Mouse (Mus musculus) heart, embryonic 11.5 days (tissue): Measurements from ENCODE around the gene Gpr37l1. TPM values are rescaled to one million over a fixed set of nuclear protein-coding genes. Genes with fewer than 3 reads are reported as not detected.

ENCODE experiments used
- ATAC-seq: fragments of 200-750 bp; cut with Nextera tagmentation; replicated peaks from 2 replicates; pipeline ENCODE4 v1.8.0; 2017; ENCODE audit warnings: moderate library complexity; ENCODE audit not compliant: insufficient number of reproducible peaks, low FRiP score, low TSS enrichment
- H3K27ac ChIP-seq: fragments of 300-500 bp; sonication (generic); 2 replicates; pipeline ENCODE4 v1.5.1; 2014; ENCODE audit warnings: mild to moderate bottlenecking, low read depth, low read length
- H3K27me3 ChIP-seq: fragments of 300-500 bp; sonication (generic); 2 replicates; pipeline ENCODE4 v1.6.1; 2014; ENCODE audit warnings: mild to moderate bottlenecking, low read length, mixed read lengths; ENCODE audit not compliant: control insufficient read depth, insufficient read depth
- H3K36me3 ChIP-seq: fragments of 300-500 bp; sonication (generic); 2 replicates; pipeline ENCODE4 v1.6.1; 2014; ENCODE audit warnings: mild to moderate bottlenecking, low read length, moderate library complexity, mixed read lengths; ENCODE audit not compliant: control insufficient read depth, insufficient read depth
- H3K4me1 ChIP-seq: fragments of 300-500 bp; sonication (generic); 2 replicates; pipeline ENCODE4 v1.6.1; 2014; ENCODE audit warnings: low read length; ENCODE audit not compliant: control insufficient read depth, insufficient read depth
- H3K4me2 ChIP-seq: fragments of 300-500 bp; sonication (generic); 2 replicates; pipeline ENCODE4 v1.6.1; 2014; ENCODE audit warnings: mild to moderate bottlenecking, moderate library complexity
- H3K4me3 ChIP-seq: fragments of 300-500 bp; sonication (generic); 2 replicates; pipeline ENCODE4 v1.5.1; 2014; ENCODE audit warnings: low read depth, low read length
- H3K9ac ChIP-seq: fragments of 300-500 bp; sonication (generic); 2 replicates; pipeline ENCODE4 v1.6.1; 2014; ENCODE audit warnings: mild to moderate bottlenecking, low read depth, low read length, moderate library complexity
- H3K9me3 ChIP-seq: fragments of 300-500 bp; sonication (generic); replicated peaks from 2 replicates; pipeline ENCODE4 v1.6.1; 2016; ENCODE audit warnings: low read length; ENCODE audit not compliant: control insufficient read depth
- WGBS: fragments of 180-500 bp; shearing (Covaris S2); extraction: QIAGEN DNeasy Blood & Tissue Kit; methylation state at CpG from one replicate; pipeline ENCODE4 v1.1.7; 2014; ENCODE audit not compliant: insufficient replicate concordance; 5-methylcytosine and 5-hydroxymethylcytosine counted together
- polyA plus RNA-seq: library from polyadenylated mRNA; unstranded; fragments of >200 nt; fragmentation: Nextera tagmentation; extraction: Ambion mirVana; gene quantifications from 2 replicates; pipeline ENCODE4 v1.2.1, GENCODE M21; 2014

Gpr37l1 gene
- polyA plus RNA-seq, 1 experiment from 2014 or later, result not detected

DNA sequence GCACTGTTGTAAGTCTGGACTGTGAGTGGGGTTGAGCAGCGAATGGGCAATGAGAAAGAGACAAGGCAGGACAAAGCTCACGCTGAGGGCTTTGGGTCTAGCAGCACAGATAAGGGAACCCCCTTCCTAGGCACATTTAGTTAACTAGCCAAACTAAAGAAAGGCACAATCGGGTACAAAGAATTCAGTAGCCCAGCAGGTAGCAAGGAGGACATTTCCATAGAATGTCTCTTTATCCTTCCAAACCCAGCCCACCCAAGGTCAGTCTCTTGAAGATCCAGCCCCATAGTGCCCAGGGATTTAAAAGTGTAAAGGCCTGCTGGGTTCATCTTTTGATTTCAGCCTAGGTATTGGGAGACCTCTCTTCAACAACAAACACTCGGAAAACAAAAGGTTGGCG is 18.5 kb upstream of the Gpr37l1 start:
- 42% methylated on average over 5 of the region's 5 CpGs for WGBS
- Histone ChIP-seq H3K27me3 (peaks cover 42% of the 10 kb centered on the region), H3K4me3 (no peak overlapping the region), H3K9ac (no peak overlapping the region), H3K4me2 (no peak overlapping the region), H3K9me3 (no peaks in the 10 kb centered on the region), H3K36me3 (no peaks in the 10 kb centered on the region), H3K27ac (no peak overlapping the region), H3K4me1 (peaks cover 4% of the 10 kb centered on the region)
- ATAC-seq, result no peak

DNA sequence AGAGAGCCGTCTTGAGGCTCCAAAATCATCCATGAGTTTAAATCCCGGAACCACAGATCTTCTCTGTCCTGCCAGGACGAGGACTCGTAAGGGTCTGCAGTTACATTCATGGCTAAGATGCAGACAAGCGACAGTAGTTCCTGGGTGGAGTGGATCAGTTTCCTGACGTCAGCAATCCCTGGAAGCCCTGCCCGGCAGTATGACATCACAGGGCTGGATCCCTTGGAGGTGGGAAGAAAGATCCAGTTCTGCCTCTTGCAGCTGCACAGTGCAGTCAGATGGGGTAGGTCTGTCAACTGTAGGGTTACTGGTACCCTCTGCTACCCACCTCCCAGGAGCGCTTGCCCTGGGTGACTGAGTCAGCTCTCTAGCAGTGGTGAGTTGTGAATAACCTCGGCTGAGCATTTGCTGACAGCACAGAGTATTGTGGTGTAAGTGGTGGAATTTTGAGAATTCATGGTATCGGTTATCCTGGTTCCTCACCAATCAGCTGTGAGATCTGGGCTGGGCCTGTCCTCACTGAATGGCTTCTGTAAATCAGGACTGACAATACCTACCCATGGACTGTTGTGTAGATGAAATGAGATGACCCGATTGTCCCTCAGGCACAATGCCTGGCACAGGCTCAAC is 16.6 kb upstream of the Gpr37l1 start:
- Histone ChIP-seq H3K9ac (no peak overlapping the region), H3K4me3 (no peak overlapping the region), H3K9me3 (no peaks in the 10 kb centered on the region), H3K27me3 (peaks cover 47% of the 10 kb centered on the region), H3K27ac (no peak overlapping the region), H3K4me1 (peaks cover 4% of the 10 kb centered on the region), H3K36me3 (no peaks in the 10 kb centered on the region), H3K4me2 (no peak overlapping the region)
- no peak for ATAC-seq
- WGBS, result 48% methylated on average over 11 of the region's 11 CpGs

DNA sequence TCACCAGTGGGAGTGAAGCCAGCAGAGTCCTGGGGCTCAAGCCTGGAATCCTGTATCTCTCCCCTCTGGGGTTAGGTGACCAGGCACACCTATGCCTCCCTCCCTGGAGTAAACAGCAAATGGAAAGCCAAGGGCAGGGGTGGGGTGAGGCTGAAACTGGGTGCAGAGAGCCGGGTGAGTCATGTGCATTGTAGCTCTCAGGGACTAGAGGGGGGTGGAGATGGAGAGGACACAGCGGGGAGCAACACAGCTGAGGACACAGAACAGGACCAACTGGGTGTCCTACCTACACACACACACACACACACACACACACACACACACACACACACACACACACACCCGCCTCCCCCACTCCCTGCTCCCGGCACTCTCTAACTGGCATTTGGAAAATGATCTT is 16.0 kb upstream of the Gpr37l1 start:
- Histone ChIP-seq H3K4me3 (no peak overlapping the region), H3K9ac (no peak overlapping the region), H3K36me3 (no peaks in the 10 kb centered on the region), H3K4me1 (peaks cover 4% of the 10 kb centered on the region), H3K27me3 (peaks cover 48% of the 10 kb centered on the region), H3K9me3 (no peaks in the 10 kb centered on the region), H3K27ac (no peak overlapping the region), H3K4me2 (no peak overlapping the region)
- ATAC-seq, result no peak
- 50% methylated on average over 3 of the region's 4 CpGs for WGBS

GRCm38 (mm10) chr1:135182975-135183374 is 15.5 kb upstream of the Gpr37l1 start:
- no peaks in the 10 kb centered on the region for H3K36me3 ChIP-seq
- no peak for ATAC-seq
- H3K9me3 ChIP-seq, result no peaks in the 10 kb centered on the region
- no peak overlapping the region for H3K4me2 ChIP-seq
- no peak overlapping the region for H3K9ac ChIP-seq
- H3K27me3 ChIP-seq, result peaks cover 48% of the 10 kb centered on the region
- H3K27ac ChIP-seq, result no peak overlapping the region
- H3K4me1 ChIP-seq, result peaks cover 4% of the 10 kb centered on the region
- 51% methylated on average over 3 of the region's 3 CpGs for WGBS
- no peak overlapping the region for H3K4me3 ChIP-seq

- no peak for ATAC-seq
- WGBS, result 82% methylated on average over 8 of the region's 8 CpGs
- H3K9me3 ChIP-seq, result no peaks in the 10 kb centered on the region
Measured at GRCm38 (mm10) chr1:135181880-135182623, 14.6 kb upstream of the Gpr37l1 start.

GRCm38 (mm10) chr1:135181275-135181674 is 13.8 kb upstream of the Gpr37l1 start:
- H3K27ac ChIP-seq, result no peak overlapping the region
- 62% methylated on average over 4 of the region's 4 CpGs for WGBS
- H3K27me3 ChIP-seq, result peaks cover 38% of the 10 kb centered on the region
- H3K9me3 ChIP-seq, result no peaks in the 10 kb centered on the region
- peaks cover 4% of the 10 kb centered on the region for H3K4me1 ChIP-seq
- no peak overlapping the region for H3K4me2 ChIP-seq
- no peak overlapping the region for H3K9ac ChIP-seq
- no peak for ATAC-seq
- H3K4me3 ChIP-seq, result no peak overlapping the region
- no peaks in the 10 kb centered on the region for H3K36me3 ChIP-seq

More at GRCm38 (mm10) chr1:135181880-135182623, 14.6 kb upstream of the Gpr37l1 start:
- Histone ChIP-seq H3K27me3 (peaks cover 44% of the 10 kb centered on the region), H3K9ac (no peak overlapping the region), H3K27ac (no peak overlapping the region), H3K4me2 (no peak overlapping the region), H3K36me3 (no peaks in the 10 kb centered on the region), H3K4me3 (no peak overlapping the region), H3K4me1 (peaks cover 4% of the 10 kb centered on the region)

- 60% methylated on average over 10 of the region's 10 CpGs for WGBS
- Histone ChIP-seq H3K27ac (no peak overlapping the region), H3K27me3 (peaks cover 34% of the 10 kb centered on the region), H3K9me3 (no peaks in the 10 kb centered on the region), H3K9ac (no peak overlapping the region), H3K36me3 (no peaks in the 10 kb centered on the region), H3K4me3 (no peak overlapping the region), H3K4me1 (peaks cover 4% of the 10 kb centered on the region), H3K4me2 (no peak overlapping the region)
- ATAC-seq, result no peak
Measured at GRCm38 (mm10) chr1:135180830-135181229, 13.3 kb upstream of the Gpr37l1 start.

DNA sequence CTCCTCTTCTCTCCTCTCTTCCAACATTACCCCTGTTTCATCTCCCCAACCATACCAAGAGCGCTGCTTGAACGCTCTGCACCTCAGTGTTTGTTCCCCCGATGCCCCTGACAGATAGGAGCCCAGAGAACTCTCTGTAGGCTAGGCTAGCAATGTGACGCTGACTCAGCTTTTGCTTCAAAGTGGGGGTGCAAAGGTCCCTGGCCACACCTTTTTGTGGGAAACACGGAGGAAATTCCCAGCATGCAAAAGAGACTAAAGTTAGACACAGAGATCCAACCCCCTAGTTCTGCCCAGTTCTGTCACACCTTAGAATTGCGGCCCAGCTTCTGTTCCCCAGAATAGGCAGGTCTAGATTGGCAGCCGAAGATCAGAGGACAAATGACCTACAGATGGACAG is 11.4 kb upstream of the Gpr37l1 start:
- Histone ChIP-seq H3K9me3 (no peaks in the 10 kb centered on the region), H3K4me1 (peaks cover 4% of the 10 kb centered on the region), H3K27ac (no peak overlapping the region), H3K4me2 (no peak overlapping the region), H3K27me3 (peaks cover 22% of the 10 kb centered on the region), H3K9ac (no peak overlapping the region), H3K36me3 (no peaks in the 10 kb centered on the region), H3K4me3 (no peak overlapping the region)
- WGBS, result 84% methylated on average over 7 of the region's 7 CpGs
- ATAC-seq, result no peak

GRCm38 (mm10) chr1:135177724-135178123 is 10.2 kb upstream of the Gpr37l1 start:
- Histone ChIP-seq H3K4me2 (no peak overlapping the region), H3K9ac (no peak overlapping the region), H3K9me3 (no peaks in the 10 kb centered on the region), H3K4me1 (no peaks in the 10 kb centered on the region; the same call in 1 of the 2 replicates), H3K27ac (no peak overlapping the region), H3K36me3 (no peaks in the 10 kb centered on the region), H3K4me3 (no peak overlapping the region), H3K27me3 (peaks cover 16% of the 10 kb centered on the region)
- no peak for ATAC-seq
- WGBS, result 82% methylated on average over 3 of the region's 3 CpGs
